Mouse (Mus musculus) heart, postnatal 0 days (tissue): ENCODE measurements around the gene Slc44a4.

Source experiments
- CTCF ChIP-seq: IDR thresholded peaks from 2 replicates; pipeline ENCODE4 v1.5.1; 2016; ENCODE audit warnings: antibody characterized with exemption, control low read depth, low read depth
- EP300 ChIP-seq: IDR thresholded peaks from 2 replicates; pipeline ENCODE4 v1.6.1; 2016; ENCODE audit warnings: antibody characterized with exemption, low read depth

DNA sequence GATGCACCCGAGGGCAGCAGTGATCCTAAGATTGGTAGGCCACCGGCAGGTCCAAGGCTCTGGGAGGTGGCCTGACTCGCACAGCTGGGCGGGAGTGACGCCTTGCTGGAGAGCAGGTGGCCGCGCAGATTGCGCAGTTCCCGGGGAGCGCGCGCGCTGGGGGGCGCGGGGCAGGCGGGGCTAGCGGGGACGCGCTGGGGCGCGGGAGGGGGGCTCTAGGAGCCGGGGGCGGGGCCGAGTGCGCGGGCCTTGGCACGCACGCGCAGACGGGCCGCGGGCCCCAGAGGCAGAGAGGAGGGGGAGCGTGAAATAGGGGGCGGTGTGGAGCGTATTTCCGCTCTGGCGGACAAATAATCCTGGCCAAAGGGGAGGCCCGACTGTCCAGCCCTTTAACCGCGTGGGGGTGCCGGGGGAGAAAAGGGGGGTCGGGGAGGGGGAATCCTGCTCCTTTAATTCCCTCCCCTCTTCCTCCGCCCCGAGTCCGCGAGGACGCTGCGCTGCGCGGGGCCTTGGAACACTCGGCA, 20.1 kb upstream of the Slc44a4 start:
- no peak; the same call in 1 of the 2 replicates for TF ChIP-seq CTCF
- no peak for TF ChIP-seq EP300
